Mouse (Mus musculus) heart, embryonic 11.5 days (tissue): Measurements from ENCODE around the gene Olfr1417. TPM values are rescaled to one million over a fixed set of nuclear protein-coding genes. Genes with fewer than 3 reads are reported as not detected.

ENCODE experiments used
- ATAC-seq: fragments of 200-750 bp; cut with Nextera tagmentation; replicated peaks from 2 replicates; pipeline ENCODE4 v1.8.0; 2017; ENCODE audit warnings: moderate library complexity; ENCODE audit not compliant: insufficient number of reproducible peaks, low FRiP score, low TSS enrichment
- H3K27ac ChIP-seq: fragments of 300-500 bp; sonication (generic); 2 replicates; pipeline ENCODE4 v1.5.1; 2014; ENCODE audit warnings: mild to moderate bottlenecking, low read depth, low read length
- H3K27me3 ChIP-seq: fragments of 300-500 bp; sonication (generic); 2 replicates; pipeline ENCODE4 v1.6.1; 2014; ENCODE audit warnings: mild to moderate bottlenecking, low read length, mixed read lengths; ENCODE audit not compliant: control insufficient read depth, insufficient read depth
- H3K36me3 ChIP-seq: fragments of 300-500 bp; sonication (generic); 2 replicates; pipeline ENCODE4 v1.6.1; 2014; ENCODE audit warnings: mild to moderate bottlenecking, low read length, moderate library complexity, mixed read lengths; ENCODE audit not compliant: control insufficient read depth, insufficient read depth
- H3K4me1 ChIP-seq: fragments of 300-500 bp; sonication (generic); 2 replicates; pipeline ENCODE4 v1.6.1; 2014; ENCODE audit warnings: low read length; ENCODE audit not compliant: control insufficient read depth, insufficient read depth
- H3K4me2 ChIP-seq: fragments of 300-500 bp; sonication (generic); 2 replicates; pipeline ENCODE4 v1.6.1; 2014; ENCODE audit warnings: mild to moderate bottlenecking, moderate library complexity
- H3K4me3 ChIP-seq: fragments of 300-500 bp; sonication (generic); 2 replicates; pipeline ENCODE4 v1.5.1; 2014; ENCODE audit warnings: low read depth, low read length
- H3K9ac ChIP-seq: fragments of 300-500 bp; sonication (generic); 2 replicates; pipeline ENCODE4 v1.6.1; 2014; ENCODE audit warnings: mild to moderate bottlenecking, low read depth, low read length, moderate library complexity
- H3K9me3 ChIP-seq: fragments of 300-500 bp; sonication (generic); replicated peaks from 2 replicates; pipeline ENCODE4 v1.6.1; 2016; ENCODE audit warnings: low read length; ENCODE audit not compliant: control insufficient read depth
- WGBS: fragments of 180-500 bp; shearing (Covaris S2); extraction: QIAGEN DNeasy Blood & Tissue Kit; methylation state at CpG from one replicate; pipeline ENCODE4 v1.1.7; 2014; ENCODE audit not compliant: insufficient replicate concordance; 5-methylcytosine and 5-hydroxymethylcytosine counted together
- polyA plus RNA-seq: library from polyadenylated mRNA; unstranded; fragments of >200 nt; fragmentation: Nextera tagmentation; extraction: Ambion mirVana; gene quantifications from 2 replicates; pipeline ENCODE4 v1.2.1, GENCODE M21; 2014

Olfr1417 gene
- polyA plus RNA-seq, 1 experiment from 2014 or later = not detected

DNA sequence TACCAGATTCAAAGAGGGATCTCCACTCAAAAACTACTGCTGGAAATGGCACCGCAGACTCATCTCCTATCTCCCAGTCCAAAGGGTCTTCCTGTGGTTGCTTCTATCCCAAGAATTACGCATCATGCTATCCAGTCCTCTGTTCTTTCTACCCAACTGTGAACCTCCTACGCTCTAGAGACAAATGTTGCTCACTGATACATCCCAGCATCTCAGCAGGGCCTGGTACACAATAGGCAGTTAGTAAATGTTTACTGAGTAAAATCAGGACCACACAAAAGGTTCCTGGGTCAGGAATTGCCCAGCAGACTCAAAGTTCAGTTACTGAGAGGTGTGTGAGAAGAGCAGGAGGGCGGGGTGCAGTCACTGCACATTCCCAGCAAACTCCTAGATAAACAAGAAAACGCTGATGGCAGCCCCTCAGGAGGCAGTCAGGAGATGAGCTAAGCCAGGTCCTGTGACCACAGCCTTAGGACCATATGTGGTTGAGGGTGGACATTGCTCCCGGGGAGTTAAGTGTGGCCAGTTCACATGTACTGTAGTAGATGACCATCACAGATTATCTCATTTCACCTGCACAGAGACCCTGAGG lies 24.2 kb downstream of the Olfr1417 start:
- Histone ChIP-seq H3K9me3 (no peaks in the 10 kb centered on the region), H3K4me1 (no peaks in the 10 kb centered on the region; the same call in 1 of the 2 replicates), H3K9ac (no peak overlapping the region), H3K4me2 (no peak overlapping the region), H3K4me3 (no peak overlapping the region), H3K27me3 (peaks cover 3% of the 10 kb centered on the region; the same call in 1 of the 2 replicates), H3K27ac (no peak overlapping the region), H3K36me3 (no peaks in the 10 kb centered on the region)
- 62% methylated on average over 6 of the region's 6 CpGs for WGBS
- ATAC-seq = no peak

DNA sequence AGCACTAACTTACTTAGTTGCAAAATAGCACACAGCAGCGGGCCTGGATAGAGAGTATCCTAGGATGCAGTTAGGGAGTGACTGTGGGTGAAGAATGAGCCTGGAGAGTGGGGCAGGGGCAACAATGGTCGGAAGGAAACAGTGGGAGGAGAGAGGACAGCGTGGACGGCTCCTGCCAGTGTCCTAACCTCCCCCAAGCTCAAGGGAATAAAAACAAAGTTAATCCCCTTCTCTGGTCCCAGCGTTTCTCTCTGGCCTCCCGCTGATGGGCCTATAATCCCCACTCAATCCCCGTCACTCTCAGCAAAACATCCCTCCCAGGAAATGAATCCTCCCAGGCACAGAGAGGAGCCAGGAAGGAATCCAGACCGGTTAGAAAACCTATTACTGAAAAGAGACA lies 25.4 kb downstream of the Olfr1417 start:
- H3K4me3 ChIP-seq = no peak overlapping the region
- H3K4me1 ChIP-seq = no peaks in the 10 kb centered on the region; the same call in 1 of the 2 replicates
- H3K4me2 ChIP-seq = peak overlapping the region; percentile 23; the same call in 1 of the 2 replicates
- H3K9ac ChIP-seq = 0 out of 2 replicates have a peak overlapping the region, but pooled peaks have one; percentile 16
- peak overlapping the region; percentile 29; the same call in 1 of the 2 replicates for H3K27ac ChIP-seq
- no peak for ATAC-seq
- 15% methylated on average over 8 of the region's 8 CpGs for WGBS
- H3K9me3 ChIP-seq = no peaks in the 10 kb centered on the region
- no peaks in the 10 kb centered on the region for H3K36me3 ChIP-seq
- peaks cover 3% of the 10 kb centered on the region; the same call in 1 of the 2 replicates for H3K27me3 ChIP-seq

DNA sequence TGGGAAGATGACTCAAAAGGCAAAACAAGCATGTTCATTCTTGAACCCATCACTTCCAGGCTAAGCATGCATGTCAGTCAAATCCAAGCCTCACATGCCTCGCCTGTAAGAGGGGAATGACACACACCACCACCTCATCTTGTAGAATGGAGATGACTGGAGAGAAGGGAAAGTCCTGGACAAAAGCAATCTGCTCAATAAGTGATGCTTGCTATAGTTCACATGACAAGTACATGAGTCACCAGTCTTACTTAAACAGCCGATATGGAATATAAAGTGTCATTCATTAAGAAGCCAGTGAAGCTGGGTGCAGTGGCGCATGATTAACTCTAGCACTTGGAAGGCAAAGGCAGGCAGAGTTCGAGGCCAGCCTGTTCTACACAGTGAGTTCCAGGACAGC lies 25.9 kb downstream of the Olfr1417 start:
- no peaks in the 10 kb centered on the region; the same call in 1 of the 2 replicates for H3K27me3 ChIP-seq
- no peaks in the 10 kb centered on the region for H3K9me3 ChIP-seq
- no peak overlapping the region for H3K4me2 ChIP-seq
- H3K4me3 ChIP-seq = no peak overlapping the region
- H3K9ac ChIP-seq = no peak overlapping the region
- H3K4me1 ChIP-seq = no peaks in the 10 kb centered on the region; the same call in 1 of the 2 replicates
- H3K36me3 ChIP-seq = no peaks in the 10 kb centered on the region
- 68% methylated on average over 4 of the region's 4 CpGs for WGBS
- no peak for ATAC-seq
- 0 out of 2 replicates have a peak overlapping the region, but pooled peaks have one; percentile 29 for H3K27ac ChIP-seq

DNA sequence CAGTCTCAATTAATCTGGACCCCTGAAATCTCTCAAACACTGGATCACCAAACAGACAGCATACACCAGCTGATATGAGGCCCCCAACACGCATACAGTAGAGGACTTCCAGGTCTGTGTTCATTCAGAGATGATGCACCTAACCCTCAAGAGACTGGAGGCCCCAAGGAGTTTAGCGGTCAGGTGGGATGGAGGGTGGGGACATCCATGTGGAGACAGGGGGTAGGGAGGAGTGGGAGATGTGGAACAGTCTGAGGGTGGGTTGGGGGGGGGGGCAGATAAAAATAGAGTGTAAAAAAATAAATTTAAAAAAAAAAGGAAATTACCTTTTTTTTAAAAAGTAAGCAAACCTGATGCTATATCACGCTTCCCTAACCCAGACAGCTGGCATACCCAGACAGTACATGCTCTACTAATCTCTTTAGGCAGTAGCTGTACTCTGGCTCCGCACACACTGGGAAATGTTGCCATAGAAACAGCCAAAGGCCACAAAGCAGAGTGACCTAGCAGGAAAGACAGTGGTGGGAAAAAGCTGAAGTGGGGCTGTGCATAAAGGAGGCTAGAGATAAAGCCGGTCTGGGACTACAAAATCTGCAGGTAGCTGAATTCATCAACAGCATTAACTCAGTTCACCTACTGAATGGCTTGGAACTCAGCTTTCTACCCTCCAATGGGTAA lies 27.2 kb downstream of the Olfr1417 start:
- H3K27me3 ChIP-seq = no peaks in the 10 kb centered on the region
- H3K4me1 ChIP-seq = no peaks in the 10 kb centered on the region; the same call in 1 of the 2 replicates
- no peaks in the 10 kb centered on the region for H3K36me3 ChIP-seq
- no peak overlapping the region for H3K4me3 ChIP-seq
- no peak overlapping the region for H3K4me2 ChIP-seq
- no peak overlapping the region for H3K9ac ChIP-seq
- H3K27ac ChIP-seq = no peak overlapping the region
- WGBS = 35% methylated on average over 5 of the region's 5 CpGs
- peak; percentile 56 for ATAC-seq
- H3K9me3 ChIP-seq = no peaks in the 10 kb centered on the region

GRCm38 (mm10) chr19:11810856-11811255 lies 28.2 kb downstream of the Olfr1417 start:
- 72% methylated on average over 1 of the region's 1 CpGs for WGBS
- H3K9ac ChIP-seq = no peak overlapping the region
- no peaks in the 10 kb centered on the region for H3K9me3 ChIP-seq

GRCm38 (mm10) chr19:11810003-11810758 lies 28.8 kb downstream of the Olfr1417 start:
- no peaks in the 10 kb centered on the region; the same call in 1 of the 2 replicates for H3K4me1 ChIP-seq
- no peak overlapping the region for H3K4me2 ChIP-seq
- no peak overlapping the region for H3K27ac ChIP-seq
- WGBS = 62% methylated on average over 5 of the region's 5 CpGs
- no peak for ATAC-seq
- H3K36me3 ChIP-seq = no peaks in the 10 kb centered on the region
- H3K9ac ChIP-seq = no peak overlapping the region
- no peaks in the 10 kb centered on the region for H3K27me3 ChIP-seq
- no peak overlapping the region for H3K4me3 ChIP-seq
- no peaks in the 10 kb centered on the region for H3K9me3 ChIP-seq

More at GRCm38 (mm10) chr19:11810856-11811255, 28.2 kb downstream of the Olfr1417 start:
- Histone ChIP-seq H3K27ac (no peak overlapping the region), H3K27me3 (no peaks in the 10 kb centered on the region), H3K4me2 (no peak overlapping the region), H3K4me1 (no peaks in the 10 kb centered on the region; the same call in 1 of the 2 replicates), H3K4me3 (no peak overlapping the region), H3K36me3 (no peaks in the 10 kb centered on the region)
- no peak for ATAC-seq

DNA sequence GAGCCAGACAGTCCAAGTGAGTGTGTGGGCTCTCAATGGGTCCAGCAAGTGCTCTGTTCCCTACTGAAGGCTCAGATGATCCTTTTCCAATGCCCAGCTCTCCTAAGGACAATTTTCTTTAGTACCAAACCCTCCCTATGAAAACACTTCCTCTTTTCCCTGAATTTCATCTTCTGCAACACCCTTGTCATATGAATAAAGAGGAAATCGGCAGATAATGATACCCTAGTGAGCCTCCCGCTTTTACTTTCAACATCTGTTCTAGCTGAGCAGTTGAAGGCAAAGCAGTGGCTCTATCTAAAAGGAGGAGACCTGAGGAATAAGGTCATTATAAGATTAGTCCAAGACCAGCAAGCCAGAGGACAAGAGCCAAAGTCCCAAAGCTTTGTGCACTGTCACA lies 30.6 kb downstream of the Olfr1417 start:
- H3K27ac ChIP-seq = no peak overlapping the region

GRCm38 (mm10) chr19:11807822-11808221 lies 31.2 kb downstream of the Olfr1417 start:
- ATAC-seq = no peak
- H3K4me3 ChIP-seq = no peak overlapping the region
- WGBS = 66% methylated on average over 6 of the region's 6 CpGs

More for the DNA sequence above, 30.6 kb downstream of the Olfr1417 start:
- no peak for ATAC-seq
- Histone ChIP-seq H3K36me3 (no peaks in the 10 kb centered on the region), H3K27me3 (no peaks in the 10 kb centered on the region), H3K4me1 (no peaks in the 10 kb centered on the region; the same call in 1 of the 2 replicates), H3K9me3 (no peaks in the 10 kb centered on the region), H3K4me2 (no peak overlapping the region), H3K4me3 (no peak overlapping the region), H3K9ac (no peak overlapping the region)
- 82% methylated on average over 2 of the region's 2 CpGs for WGBS

More at GRCm38 (mm10) chr19:11807822-11808221, 31.2 kb downstream of the Olfr1417 start:
- Histone ChIP-seq H3K9ac (no peak overlapping the region), H3K27ac (no peak overlapping the region), H3K4me1 (no peaks in the 10 kb centered on the region), H3K36me3 (no peaks in the 10 kb centered on the region), H3K9me3 (no peaks in the 10 kb centered on the region), H3K4me2 (no peak overlapping the region), H3K27me3 (no peaks in the 10 kb centered on the region)
